Mouse (Mus musculus): ENCODE measurements at regions not wholly inside any gene's neighbourhood (a gene's known extent, or its start where the extent isn't known, plus 50 kb on each side); places are given as distances from the start of the nearest gene placed in this dataset.

GRCm38 (mm10) chr17:83959159-83959848, 111.5 kb upstream of the Haao start:
- DNase-seq = peak; percentile 61

- DNase-seq = peak; percentile 55
Observed at GRCm38 (mm10) chr17:83958706-83959105, 110.9 kb upstream of the Haao start.

GRCm38 (mm10) chr17:83957661-83958540, 110.1 kb upstream of the Haao start:
- peak; percentile 46 for DNase-seq

- peak; percentile 63 for DNase-seq
Observed at GRCm38 (mm10) chr17:83956821-83957565, 109.2 kb upstream of the Haao start.

- DNase-seq = peak; percentile 76
Observed at GRCm38 (mm10) chr17:83955978-83956377, 108.2 kb upstream of the Haao start.

GRCm38 (mm10) chr17:83955058-83955697, 107.4 kb upstream of the Haao start:
- DNase-seq = peak; percentile 64

GRCm38 (mm10) chr17:83954291-83955057, 106.7 kb upstream of the Haao start:
- DNase-seq = peak; percentile 86

- DNase-seq = peak; percentile 58
Observed at GRCm38 (mm10) chr17:83953656-83954055, 105.9 kb upstream of the Haao start.

GRCm38 (mm10) chr17:83946718-83947117, 99.0 kb upstream of the Haao start:
- DNase-seq = no peak

GRCm38 (mm10) chr17:83939344-83939743, 91.6 kb upstream of the Haao start:
- no peak for DNase-seq

- DNase-seq = peak; percentile 86
Observed at GRCm38 (mm10) chr17:83938671-83939244, 91.0 kb upstream of the Haao start.

- DNase-seq = peak; percentile 60
Observed at GRCm38 (mm10) chr17:83937576-83937975, 89.8 kb upstream of the Haao start.

- no peak for DNase-seq
Observed at GRCm38 (mm10) chr17:83936677-83937076, 88.9 kb upstream of the Haao start.

- DNase-seq = no peak
Observed at GRCm38 (mm10) chr17:83935969-83936368, 88.2 kb upstream of the Haao start.

- no peak for DNase-seq
Observed at GRCm38 (mm10) chr17:83935232-83935631, 87.5 kb upstream of the Haao start.

GRCm38 (mm10) chr17:83933743-83934142, 86.0 kb upstream of the Haao start:
- no peak for DNase-seq

- DNase-seq = no peak
Observed at GRCm38 (mm10) chr17:83930401-83930800, 82.6 kb upstream of the Haao start.

- DNase-seq = no peak
Observed at GRCm38 (mm10) chr17:83927749-83928387, 80.1 kb upstream of the Haao start.

- DNase-seq = no peak
Observed at GRCm38 (mm10) chr17:83924259-83924922, 76.6 kb upstream of the Haao start.

- no peak for DNase-seq
Observed at GRCm38 (mm10) chr17:83920894-83921293, 73.1 kb upstream of the Haao start.

- no peak for DNase-seq
Observed at GRCm38 (mm10) chr17:83920225-83920624, 72.5 kb upstream of the Haao start.
